Mouse (Mus musculus): ENCODE results near the gene Hrk. TPM values are rescaled to one million over a fixed set of nuclear protein-coding genes. Genes with fewer than 3 reads are reported as not detected.

Hrk gene
- total RNA-seq (2012; rRNA removed) = not detected in 2 replicates
- total RNA-seq (2014; rRNA removed) = not detected in 2 replicates
- not detected in 2 replicates for polyA plus RNA-seq (2012; ENCODE audit: insufficient read length, low read depth)

- Histone ChIP-seq H3K4me2 (ENCODE audit: insufficient read depth, low read depth, poor library complexity, severe bottlenecking) (no peak within 1 kb of the TSS), H3K27me3 (replicated peaks) (peaks cover 79% of the 10 kb centered on the region), H3K4me1 (ENCODE audit: control insufficient read depth in 1 of 2, insufficient read depth in 2 of 2) (no peaks in the 10 kb centered on the region), H3K36me3 (replicated peaks in 1 of 2; ENCODE audit: control insufficient read depth in 1 of 2, insufficient read depth in 1 of 2, low read length in 1 of 2) (no peaks in the 10 kb centered on the region), H3K79me2 (replicated peaks; ENCODE audit: control insufficient read depth, extremely low read depth, insufficient read depth, poor library complexity, severe bottlenecking) (no peaks in the 10 kb centered on the region), H3K9me3 (replicated peaks; ENCODE audit: low read length) (peaks cover 3% of the 10 kb centered on the region), H3K4me3 (replicated peaks in 1 of 3; ENCODE audit: low read depth in 2 of 3, low read length in 2 of 3, poor library complexity in 1 of 3) (no peak within 1 kb of the TSS), H3K9ac (ENCODE audit: insufficient read depth, low read depth) (no peak within 1 kb of the TSS), H3K27ac (ENCODE audit: insufficient read depth, low read depth) (no peak within 1 kb of the TSS)
- TF ChIP-seq JUND (conservative IDR thresholded peaks at IDR 0.05; ENCODE audit: low read depth, low read length) (no peak), CHD1 (IDR thresholded peaks at IDR 0.05; ENCODE audit: low read depth, low read length) (no peak)
- in situ Hi-C loops (cut with MboI; ENCODE audit: low pct_ligation_motif_present, low pct_unique_long_range_greater_than_20kb, low sequenced_read_pairs) (no loop called here), dilution Hi-C loops (cut with MboI; ENCODE audit: extremely low pct_ligation_motif_present, extremely low pct_unique_long_range_greater_than_20kb, low sequenced_read_pairs) (no loop called here)
- DNase-seq (ENCODE audit: extremely low read depth) = no peak
Observed at GRCm38 (mm10) chr5:118164581-118164980, at the start of gene Hrk. Gene Hrk (plus strand): TSS chr5:118164648.

- no peak for TF ChIP-seq ZC3H11A (IDR thresholded peaks at IDR 0.05; ENCODE audit: low read depth, low read length)
- TF ChIP-seq MXI1 (IDR thresholded peaks at IDR 0.05; ENCODE audit: low read depth, low read length) = no peak
- no peak for TF ChIP-seq MAZ (IDR thresholded peaks at IDR 0.05; ENCODE audit: low read depth, low read length)
- Histone ChIP-seq H3K9me3 (replicated peaks; ENCODE audit: low read length) (no peaks in the 10 kb centered on the region), H3K4me3 (replicated peaks in 1 of 3; ENCODE audit: low read depth in 2 of 3, low read length in 2 of 3, poor library complexity in 1 of 3) (no peak overlapping the region), H3K27ac (ENCODE audit: insufficient read depth, low read depth) (no peak overlapping the region), H3K79me2 (replicated peaks; ENCODE audit: control insufficient read depth, extremely low read depth, insufficient read depth, poor library complexity, severe bottlenecking) (no peaks in the 10 kb centered on the region), H3K27me3 (replicated peaks) (no peaks in the 10 kb centered on the region), H3K9ac (ENCODE audit: insufficient read depth, low read depth) (no peak overlapping the region), H3K4me2 (ENCODE audit: insufficient read depth, low read depth, poor library complexity, severe bottlenecking) (no peak overlapping the region), H3K36me3 (replicated peaks in 1 of 2; ENCODE audit: control insufficient read depth in 1 of 2, insufficient read depth in 1 of 2, low read length in 1 of 2) (peaks cover 33 to 93% of the 10 kb centered on the region in 2 experiments), H3K4me1 (ENCODE audit: control insufficient read depth in 1 of 2, insufficient read depth in 2 of 2) (peaks cover 14 to 28% of the 10 kb centered on the region in 2 experiments)
- dilution Hi-C loops (cut with MboI; ENCODE audit: extremely low pct_ligation_motif_present, extremely low pct_unique_long_range_greater_than_20kb, low sequenced_read_pairs) = no loop called here
- in situ Hi-C loops (cut with MboI; ENCODE audit: low pct_ligation_motif_present, low pct_unique_long_range_greater_than_20kb, low sequenced_read_pairs) = no loop called here
- DNase-seq (ENCODE audit: extremely low read depth) = no peak
Observed at GRCm38 (mm10) chr5:118118351-118118750, 46.1 kb upstream of the Hrk start.

- H3K9ac ChIP-seq (ENCODE audit: insufficient read depth, low read depth) = no peak overlapping the region
- no peak overlapping the region for H3K4me3 ChIP-seq (replicated peaks in 1 of 3; ENCODE audit: low read depth in 2 of 3, low read length in 2 of 3, poor library complexity in 1 of 3)
- in situ Hi-C loops (cut with MboI; ENCODE audit: low pct_ligation_motif_present, low pct_unique_long_range_greater_than_20kb, low sequenced_read_pairs) = no loop called here
- TF ChIP-seq NRF1 (IDR thresholded peaks at IDR 0.05; ENCODE audit: low read depth, low read length) (no peak), TCF12 (IDR thresholded peaks at IDR 0.05; ENCODE audit: low read depth, low read length) (no peak), CTCF (conservative IDR thresholded peaks at IDR 0.05 in 1 of 2, IDR thresholded peaks at IDR 0.05 in 1 of 2; ENCODE audit: low read depth in 2 of 2, low read length in 2 of 2) (no peak), ELF1 (IDR thresholded peaks at IDR 0.05; ENCODE audit: low read depth, low read length) (no peak), JUND (conservative IDR thresholded peaks at IDR 0.05; ENCODE audit: low read depth, low read length) (no peak), POLR2AphosphoS2 (IDR thresholded peaks at IDR 0.05; ENCODE audit: low read depth, low read length) (no peak), KAT2A (IDR thresholded peaks at IDR 0.05; ENCODE audit: insufficient replicate concordance, low read length) (no peak), USF2 (conservative IDR thresholded peaks at IDR 0.05; ENCODE audit: low read depth, low read length) (no peak)
- H3K27ac ChIP-seq (ENCODE audit: insufficient read depth, low read depth) = no peak overlapping the region
- H3K4me1 ChIP-seq (ENCODE audit: control insufficient read depth in 1 of 2, insufficient read depth in 2 of 2) = peaks cover 14 to 28% of the 10 kb centered on the region in 2 experiments
- no peak for DNase-seq (ENCODE audit: extremely low read depth)
- H3K9me3 ChIP-seq (replicated peaks; ENCODE audit: low read length) = no peaks in the 10 kb centered on the region
- dilution Hi-C loops (cut with MboI; ENCODE audit: extremely low pct_ligation_motif_present, extremely low pct_unique_long_range_greater_than_20kb, low sequenced_read_pairs) = no loop called here
- H3K4me2 ChIP-seq (ENCODE audit: insufficient read depth, low read depth, poor library complexity, severe bottlenecking) = no peak overlapping the region
- H3K79me2 ChIP-seq (replicated peaks; ENCODE audit: control insufficient read depth, extremely low read depth, insufficient read depth, poor library complexity, severe bottlenecking) = no peaks in the 10 kb centered on the region
- peaks cover 31 to 94% of the 10 kb centered on the region in 2 experiments for H3K36me3 ChIP-seq (replicated peaks in 1 of 2; ENCODE audit: control insufficient read depth in 1 of 2, insufficient read depth in 1 of 2, low read length in 1 of 2)
- H3K27me3 ChIP-seq (replicated peaks) = no peaks in the 10 kb centered on the region
Observed at GRCm38 (mm10) chr5:118118922-118119321, 45.5 kb upstream of the Hrk start.
